Comparison of ENCODE assay signal across 8 mouse cellular contexts in the genomic region with DNA sequence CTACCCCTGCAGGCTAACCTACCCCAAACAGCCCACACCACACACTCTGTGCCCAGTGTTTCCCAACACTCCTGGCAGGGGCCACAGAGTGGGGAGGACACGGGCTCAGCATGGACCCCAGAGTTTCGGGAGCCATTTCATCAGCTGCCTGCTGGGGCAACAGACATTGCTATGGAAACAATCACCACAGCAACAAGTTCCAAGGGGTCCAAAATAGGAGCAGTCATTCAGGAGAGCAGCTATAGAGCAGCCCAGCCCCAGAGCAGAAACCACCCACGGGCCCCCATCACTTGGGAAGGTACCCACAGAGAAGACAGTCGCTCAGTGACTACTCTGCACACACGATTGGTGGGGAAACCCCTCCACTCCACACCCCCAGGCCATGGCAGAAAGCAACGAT.
DNase-seq lines count a peak whose midpoint lies in the region; ATAC-seq lines count a peak whose summit lies in the region.

No protein-coding gene starts in this region.

- peaks cover 67% of the 10 kb centered on the region for H3K4me1 ChIP-seq in hindbrain, embryonic 12.5 days
- peaks cover 41% of the 10 kb centered on the region for H3K4me1 ChIP-seq in limb, embryonic 11.5 days (ENCODE audit: control insufficient read depth, insufficient read depth, low read length)
- H3K4me1 ChIP-seq in neural tube, embryonic 15.5 days = peaks cover 64% of the 10 kb centered on the region

- H3K9ac ChIP-seq in hindbrain, embryonic 12.5 days = 0 out of 2 replicates have a peak overlapping the region, but pooled peaks have one; percentile 32
- 0 out of 2 replicates have a peak overlapping the region, but pooled peaks have one; percentile 12 for H3K9ac ChIP-seq in limb, embryonic 11.5 days (ENCODE audit: low read length)
- H3K9ac ChIP-seq in neural tube, embryonic 15.5 days (replicated peaks) = no peak overlapping the region

- H3K4me2 ChIP-seq in hindbrain, embryonic 12.5 days (replicated peaks) = peak overlapping the region; percentile 25
- no peak overlapping the region for H3K4me2 ChIP-seq in limb, embryonic 11.5 days (ENCODE audit: low read depth, severe bottlenecking)
- H3K4me2 ChIP-seq in neural tube, embryonic 15.5 days = peak overlapping the region; percentile 29

- ATAC-seq in hindbrain, embryonic 12.5 days (ENCODE audit: low FRiP score) = peak; percentile 53; the same call in 1 of the 2 replicates
- ATAC-seq in limb, embryonic 11.5 days (ENCODE audit: insufficient number of reproducible peaks, low FRiP score, low TSS enrichment, low read depth) = no peak
- peak; percentile 59 for ATAC-seq in neural tube, embryonic 15.5 days (ENCODE audit: low FRiP score)

- H3K4me3 ChIP-seq in hindbrain, embryonic 12.5 days = no peak overlapping the region
- H3K4me3 ChIP-seq in limb, embryonic 11.5 days (ENCODE audit: low read depth, low read length) = no peak overlapping the region
- no peak overlapping the region for H3K4me3 ChIP-seq in neural tube, embryonic 15.5 days (replicated peaks)

- H3K9me3 ChIP-seq in hindbrain, embryonic 12.5 days (replicated peaks) = no peaks in the 10 kb centered on the region
- H3K9me3 ChIP-seq in limb, embryonic 11.5 days (ENCODE audit: control insufficient read depth, low read length) = no peaks in the 10 kb centered on the region; the same call in 1 of the 2 replicates
- no peaks in the 10 kb centered on the region for H3K9me3 ChIP-seq in neural tube, embryonic 15.5 days (replicated peaks)

- peak overlapping the region; percentile 76 for H3K27ac ChIP-seq in hindbrain, embryonic 12.5 days
- H3K27ac ChIP-seq in limb, embryonic 11.5 days (replicated peaks; ENCODE audit: low read depth, low read length) = peak overlapping the region; percentile 52; the same call in 1 of the 2 replicates
- peak overlapping the region; percentile 69 for H3K27ac ChIP-seq in neural tube, embryonic 15.5 days (replicated peaks)

- no peaks in the 10 kb centered on the region for H3K27me3 ChIP-seq in hindbrain, embryonic 12.5 days
- no peaks in the 10 kb centered on the region for H3K27me3 ChIP-seq in limb, embryonic 11.5 days (ENCODE audit: control insufficient read depth, insufficient read depth, low read length)
- no peaks in the 10 kb centered on the region for H3K27me3 ChIP-seq in neural tube, embryonic 15.5 days (replicated peaks)

- H3K36me3 ChIP-seq in hindbrain, embryonic 12.5 days = peaks cover 3% of the 10 kb centered on the region; the same call in 1 of the 2 replicates
- peaks cover 4% of the 10 kb centered on the region for H3K36me3 ChIP-seq in limb, embryonic 11.5 days (ENCODE audit: control insufficient read depth, insufficient read depth, low read length)
- no peaks in the 10 kb centered on the region for H3K36me3 ChIP-seq in neural tube, embryonic 15.5 days

- peak; percentile 52 for DNase-seq in adrenal gland, postnatal 10 days
- no peak for DNase-seq in adrenal gland, postnatal 4 days (ENCODE audit: low spot score in 2 of 2)
- DNase-seq in thymus, postnatal 4 days = peak; percentile 45
- no peak for DNase-seq in thymus, adult 18-20 months
- no peak for DNase-seq in limb, embryonic 11.5 days (ENCODE audit: low spot score)
- no peak for DNase-seq in urinary bladder, adult 18-20 months (ENCODE audit: low spot score in 2 of 2)

- 15% methylated on average over 6 of the region's 6 CpGs for WGBS in hindbrain, embryonic 12.5 days
- 49% methylated on average over 6 of the region's 6 CpGs for WGBS in limb, embryonic 11.5 days
- WGBS in neural tube, embryonic 15.5 days = 11% methylated on average over 6 of the region's 6 CpGs

Comparison
In these comparisons a context has a peak if more than half of its experiments do, and no peak if none do; other contexts are left out.
1. DNase-seq: peak in adrenal gland, postnatal 10 days (single experiment) and thymus, postnatal 4 days (single experiment); none in adrenal gland, postnatal 4 days (0 of 2), thymus, adult 18-20 months (0 of 2), limb, embryonic 11.5 days (single experiment) and urinary bladder, adult 18-20 months (0 of 2).
2. Peak in every context shown above with its lines, with median percentiles within 50 percentile points of each other: H3K27ac ChIP-seq.